Mouse (Mus musculus) ES-Bruce4 (cell line): ENCODE data around the gene Serac1.

Experiments used
- CTCF ChIP-seq: IDR thresholded peaks from one replicate; pipeline ENCODE4 v1.8.1; 2011; ENCODE audit warnings: low read depth, low read length
- EP300 ChIP-seq: IDR thresholded peaks from 2 replicates; pipeline ENCODE4 v1.6.1; 2011; ENCODE audit warnings: low read depth, low read length; ENCODE audit not compliant: insufficient read depth
- POLR2A ChIP-seq: IDR thresholded peaks from one replicate; pipeline ENCODE4 v1.8.1; 2011; ENCODE audit warnings: low read length; ENCODE audit not compliant: insufficient read depth

GRCm38 (mm10) chr17:5994606-5995005 is 84.9 kb downstream of the Serac1 start:
- TF ChIP-seq POLR2A (no peak), CTCF (no peak), EP300 (no peak)
